Mouse (Mus musculus): Measurements from ENCODE around the gene Klc1.

Gene Klc1

GRCm38 (mm10) chr12:111853011-111853436 is 94.4 kb downstream of the Klc1 start:
- no peak for DNase-seq (ENCODE audit: inconsistent ontology term)

- no peak for DNase-seq (ENCODE audit: inconsistent ontology term)
Measured at GRCm38 (mm10) chr12:111853546-111853945, 94.9 kb downstream of the Klc1 start.

- no peak for DNase-seq (ENCODE audit: inconsistent ontology term)
Measured at GRCm38 (mm10) chr12:111855448-111855847, 96.8 kb downstream of the Klc1 start.
